Mouse (Mus musculus): ENCODE results near the gene Arntl. TPM values are rescaled to one million over a fixed set of nuclear protein-coding genes. Genes with fewer than 3 reads are reported as not detected.
A peak's percentile ranks its signal among the peaks of the same experiment; 100 is the strongest.

Arntl gene
- 10 to 100 TPM; 10.6 to 12.1 TPM for total RNA-seq (2021)
- long read RNA-seq, experiment 1, partial matches to known transcripts, result 1 of 7 reads
- long read RNA-seq, experiment 1, other reads (novel, unspliced or antisense), result 3 of 7 reads
- long read RNA-seq, experiment 2, partial matches to known transcripts, result 2 of 11 reads
- long read RNA-seq, experiment 2, other reads (novel, unspliced or antisense), result 5 of 11 reads

DNA sequence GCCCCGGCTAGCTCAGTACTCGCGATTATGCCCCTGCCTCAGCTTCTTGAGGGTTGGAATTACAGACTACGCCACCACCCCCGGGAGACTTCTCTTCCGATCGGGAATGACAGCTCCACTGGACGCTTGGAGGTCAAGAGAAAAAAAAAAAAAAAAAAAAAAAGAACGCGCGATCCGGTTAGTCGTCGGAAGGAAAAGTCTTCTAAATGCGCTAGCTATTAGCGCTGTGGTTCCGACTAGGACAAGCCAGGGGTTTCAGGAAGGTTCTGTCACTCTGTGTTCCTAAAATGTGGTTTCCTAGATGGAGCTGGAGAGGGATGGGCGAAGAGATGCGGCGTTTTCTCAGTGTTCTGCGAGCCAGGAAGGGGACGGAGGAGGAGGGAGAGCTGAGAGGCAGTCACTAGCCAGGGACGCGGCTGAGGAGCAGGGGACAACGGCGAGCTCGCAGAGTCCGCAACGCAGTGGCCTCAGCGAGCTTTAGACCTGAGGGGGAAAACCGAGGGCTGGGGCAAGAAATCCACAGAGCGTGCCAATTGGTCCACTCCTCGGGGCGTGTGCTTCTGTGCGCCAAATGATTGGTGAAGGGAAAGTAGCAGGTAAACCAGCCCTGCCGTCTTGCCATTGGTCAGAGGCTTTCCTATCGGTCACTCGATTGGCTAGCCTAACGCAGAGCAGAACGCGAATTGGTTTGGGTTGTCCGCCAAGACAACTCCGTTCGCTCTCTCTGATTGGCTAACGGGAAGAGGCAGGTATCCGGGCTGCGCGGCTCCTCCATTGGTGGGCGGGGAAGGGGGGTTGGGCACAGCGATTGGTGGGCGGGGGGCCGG is at the start of gene Arntl:
Gene Arntl, plus strand, starts transcription at position 822 of the 827 bp plus-strand sequence.
- intact Hi-C loops (cut with DNase I), result loop anchor here (1.0 to 5.0 kb wide), 2 partner anchors 9 to 35 kb away; no protein-coding TSS in a partner anchor

DNA sequence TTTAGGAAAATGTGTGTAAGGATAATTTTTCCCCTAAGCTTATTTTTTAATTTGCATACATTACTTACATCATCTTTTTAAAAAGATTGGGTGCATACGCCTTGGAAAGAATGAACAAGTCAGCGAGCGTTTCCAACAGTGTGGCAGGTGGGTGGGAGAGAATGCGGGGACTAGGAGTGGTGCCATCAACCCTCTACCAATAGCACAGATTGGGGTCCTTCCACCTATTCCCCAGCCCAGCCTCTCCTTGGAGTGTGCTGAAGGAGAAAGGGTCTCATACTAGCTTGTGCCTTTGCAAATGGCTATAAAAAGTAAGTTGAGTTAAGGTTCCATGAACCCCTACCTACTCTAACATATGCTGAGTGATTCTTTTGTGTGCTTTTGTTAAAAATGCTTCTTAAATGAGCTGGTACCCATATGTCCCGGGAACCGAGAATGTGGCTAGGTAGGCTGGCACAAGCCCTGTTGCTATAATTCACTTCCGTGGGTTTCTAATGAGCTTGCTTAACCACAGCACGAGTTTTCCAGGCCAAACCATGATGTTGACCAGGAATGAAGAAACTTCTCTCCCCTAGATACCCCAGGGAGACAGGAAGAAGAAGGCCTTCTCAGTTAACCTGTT is 46.1 kb upstream of the Arntl start:
- DNase-seq, result no peak
- intact Hi-C loops (cut with DNase I), result no loop called here

More for the DNA sequence above, at the start of gene Arntl:
- peak; percentile 86 to 94 for DNase-seq

DNA sequence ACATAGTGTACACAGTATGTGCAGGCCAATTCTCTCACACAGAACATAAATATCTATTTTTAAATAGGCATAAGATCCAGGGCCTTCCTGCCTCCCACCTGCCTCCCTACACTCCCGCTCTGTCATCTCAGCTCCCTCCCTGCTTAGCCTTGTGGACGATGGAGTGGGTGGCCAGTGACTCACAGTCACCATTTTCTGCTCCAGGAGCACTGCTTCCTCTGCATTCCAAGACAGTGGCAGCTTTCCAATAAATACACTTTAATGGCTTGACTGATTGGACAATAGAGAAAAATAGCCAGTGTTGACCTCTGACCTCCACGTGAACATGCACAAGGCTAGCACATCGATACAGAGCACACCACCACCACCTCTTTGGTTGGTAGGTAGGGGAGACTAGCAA is 42.5 kb upstream of the Arntl start:
- intact Hi-C loops (cut with DNase I), result no loop called here
- no peak for DNase-seq

DNA sequence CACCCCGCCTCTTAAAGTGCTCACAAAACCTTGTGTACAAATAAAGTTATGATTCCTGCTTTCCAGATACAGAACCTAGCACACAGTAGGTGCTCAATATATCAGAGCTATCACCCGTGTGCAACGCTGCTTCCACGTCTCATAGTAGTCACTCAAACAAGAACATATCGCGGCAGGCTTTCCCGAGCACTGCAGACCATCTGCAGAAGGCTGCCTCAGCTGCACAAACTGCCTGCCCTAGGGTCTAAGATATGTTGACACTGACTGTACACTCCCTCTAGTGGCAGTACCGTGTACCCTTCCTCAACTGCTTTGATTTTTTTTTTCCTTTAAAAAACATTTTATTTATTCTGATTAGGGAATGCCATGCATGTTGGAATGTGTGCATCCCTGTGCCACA is 40.2 kb upstream of the Arntl start:
- peak in 1 of 2 experiments; percentile 27 for DNase-seq
- intact Hi-C loops (cut with DNase I), result loop anchor here (1.0 kb wide), 1 partner anchor 24 kb away; no protein-coding TSS in a partner anchor

DNA sequence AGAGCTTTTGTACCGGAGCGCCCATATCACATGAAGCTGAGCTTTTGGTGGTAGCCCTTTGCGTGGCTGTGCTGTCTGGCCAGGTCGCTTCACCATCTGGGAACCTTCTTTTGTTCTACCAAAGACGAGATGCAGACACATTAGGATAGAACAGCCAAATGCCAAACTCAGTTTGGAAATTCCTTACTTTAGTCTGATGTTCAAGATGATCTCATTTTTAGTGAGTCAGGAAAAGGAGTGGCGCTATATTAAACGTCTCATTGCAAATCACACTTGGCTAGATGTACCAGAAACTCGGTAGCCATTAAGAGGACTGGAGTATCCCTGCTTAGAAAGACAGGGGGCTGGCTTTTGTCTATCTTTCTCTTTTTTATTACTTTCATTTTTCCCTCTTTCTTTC is 38.7 kb upstream of the Arntl start:
- intact Hi-C loops (cut with DNase I), result no loop called here
- DNase-seq, result no peak

DNA sequence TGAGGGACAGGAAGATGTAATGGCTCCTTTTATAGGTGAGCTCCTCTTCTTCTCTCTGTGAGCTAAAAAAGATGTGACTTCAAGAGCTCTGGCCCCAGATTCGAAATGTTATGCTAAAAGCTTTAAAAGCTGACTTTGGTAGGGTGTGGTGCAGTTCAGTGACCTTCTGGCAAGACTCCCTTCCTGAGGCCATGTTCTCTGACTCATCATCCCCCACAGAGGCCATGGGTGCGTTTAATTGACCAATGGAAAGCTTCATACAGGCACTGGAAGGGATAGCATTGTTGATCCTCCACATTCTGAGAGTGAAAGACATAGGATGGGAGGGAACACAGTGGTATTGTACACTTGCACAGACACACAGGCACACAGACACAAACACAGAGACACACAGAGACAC is 34.8 kb upstream of the Arntl start:
- intact Hi-C loops (cut with DNase I), result no loop called here
- no peak for DNase-seq

DNA sequence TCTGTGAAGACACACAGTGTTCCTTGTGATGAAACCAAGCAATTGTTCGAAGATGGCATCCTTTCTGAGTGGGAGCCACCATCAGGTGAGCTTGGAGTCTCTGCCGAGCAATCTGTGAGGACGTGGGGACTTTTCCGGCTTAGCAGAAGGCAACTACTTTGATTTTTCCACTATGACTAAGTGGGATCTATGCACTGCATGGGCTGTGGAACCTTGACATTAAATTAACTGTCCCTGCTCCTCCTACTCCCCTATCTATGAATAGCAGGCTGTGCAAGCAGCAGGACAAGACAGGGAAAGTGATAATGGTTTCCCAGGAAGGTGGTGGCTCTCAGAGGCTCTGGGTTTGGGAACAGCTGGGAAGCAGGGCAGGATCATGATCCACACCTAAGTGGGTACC is 31.8 kb upstream of the Arntl start:
- no peak for DNase-seq
- intact Hi-C loops (cut with DNase I), result no loop called here

DNA sequence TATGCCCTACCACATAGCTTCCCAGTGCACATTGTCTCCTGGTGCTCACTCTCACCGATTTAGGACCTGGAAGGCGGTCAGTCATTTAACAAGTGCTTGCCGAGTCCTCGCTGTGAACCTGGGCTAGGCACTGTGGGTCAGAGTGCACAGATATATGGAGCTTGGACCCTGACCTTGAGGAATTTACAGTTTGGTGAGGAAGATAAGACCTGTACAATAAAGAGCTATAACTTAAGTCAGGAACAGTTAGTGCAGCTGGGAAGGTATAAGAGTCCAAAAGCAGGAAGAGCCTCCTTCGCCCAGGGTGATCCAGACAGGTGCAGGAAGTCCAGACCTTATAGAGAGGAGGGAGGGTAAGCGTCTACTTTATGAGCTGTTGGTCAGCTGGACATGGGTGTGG is 29.2 kb upstream of the Arntl start:
- DNase-seq, result no peak
- intact Hi-C loops (cut with DNase I), result no loop called here

DNA sequence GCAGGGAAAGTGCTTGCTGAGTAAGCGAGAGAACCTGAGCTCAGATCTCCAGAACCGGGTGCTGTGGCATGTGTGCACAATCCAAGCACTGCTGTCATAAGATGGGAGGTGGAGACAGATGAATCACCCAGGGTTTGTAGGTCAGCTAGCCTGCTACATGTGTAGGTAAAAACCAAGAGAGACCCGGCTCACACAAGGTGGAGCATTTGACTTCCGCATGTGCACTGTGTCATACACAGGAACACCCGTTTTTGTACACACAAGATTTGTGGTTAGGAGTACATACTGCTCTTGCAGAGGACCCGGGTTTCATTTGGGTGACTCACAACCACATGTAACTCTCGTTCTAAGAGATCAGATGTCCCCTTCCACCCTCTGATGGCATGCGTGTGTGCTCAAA is 23.5 kb upstream of the Arntl start:
- intact Hi-C loops (cut with DNase I), result no loop called here

DNA sequence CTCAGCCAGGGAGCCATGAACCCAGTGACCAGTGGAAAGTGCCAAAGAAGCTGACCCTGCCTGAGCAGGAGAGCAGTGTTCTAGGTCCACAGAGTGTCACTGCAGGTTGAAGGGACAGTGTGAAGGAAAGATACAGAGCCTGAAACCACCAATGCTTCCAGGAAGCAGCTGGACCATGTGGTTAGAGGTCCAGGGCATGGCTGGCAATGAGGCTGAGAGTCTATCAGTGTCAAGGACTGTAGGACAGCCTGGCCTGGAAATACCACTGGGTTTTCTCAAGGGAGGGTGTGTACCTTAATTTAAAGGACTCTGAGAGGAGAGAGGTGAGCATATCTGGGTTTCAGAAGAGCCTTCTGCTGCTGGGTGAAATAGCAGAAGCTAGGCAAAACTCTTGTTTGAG is 22.2 kb upstream of the Arntl start:
- DNase-seq, result no peak
- intact Hi-C loops (cut with DNase I), result no loop called here

More for the DNA sequence above, 23.5 kb upstream of the Arntl start:
- DNase-seq, result no peak

DNA sequence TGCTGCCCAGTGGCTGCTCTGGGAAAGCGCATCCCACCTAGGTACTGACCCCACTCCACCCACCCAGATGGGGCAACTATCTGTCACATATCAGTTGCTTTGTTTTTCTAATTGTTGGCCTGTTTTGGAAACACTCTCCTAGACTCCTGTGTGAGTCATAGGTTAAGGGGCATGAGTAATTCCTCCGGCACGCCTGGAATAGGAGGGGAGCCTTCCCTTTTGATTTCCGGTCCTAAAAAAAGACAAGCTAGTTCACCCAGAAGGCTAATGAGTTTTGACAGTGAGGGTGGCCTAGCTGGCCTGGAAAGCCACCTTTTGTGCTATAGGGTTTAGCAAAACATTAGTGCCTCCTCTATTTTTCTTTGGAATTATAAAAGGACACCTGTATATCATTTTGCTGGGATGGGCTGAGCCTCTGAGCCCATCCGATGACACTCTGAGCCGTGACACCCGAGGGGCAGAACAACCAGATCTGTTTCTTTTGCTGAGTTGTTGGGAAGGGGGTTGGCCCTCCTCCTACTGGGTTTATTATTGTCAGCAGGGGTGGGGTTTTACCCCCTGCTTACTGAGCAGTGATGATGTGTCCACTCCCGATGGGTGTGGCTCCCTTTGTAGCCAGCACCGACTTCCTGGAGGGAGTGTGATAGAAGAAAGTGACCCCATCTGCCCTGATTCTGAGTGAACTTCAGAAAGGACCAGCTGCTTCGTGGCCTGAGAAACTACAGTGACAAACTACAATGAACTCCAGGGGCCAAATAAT is 21.0 kb upstream of the Arntl start:
- intact Hi-C loops (cut with DNase I), result no loop called here
- DNase-seq, result no peak

DNA sequence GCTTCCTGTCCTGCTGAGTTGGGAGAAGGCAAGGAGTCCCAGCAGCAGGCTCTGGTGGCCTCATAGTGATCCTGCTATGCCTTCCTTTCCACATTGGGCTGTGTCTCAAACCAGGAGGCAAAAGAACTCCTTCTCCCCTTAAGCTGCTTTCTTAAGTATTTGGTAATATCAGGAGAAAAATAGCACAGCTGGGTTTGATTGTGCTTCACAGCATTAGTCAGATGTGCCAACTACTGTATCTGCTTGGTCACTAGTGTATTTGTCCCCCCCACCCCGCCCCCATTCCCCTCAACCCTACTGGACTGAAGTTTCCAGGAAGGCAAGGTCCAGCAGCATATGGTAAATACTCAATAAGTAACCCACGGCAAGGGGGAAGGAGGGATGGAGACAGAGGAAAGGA is 19.2 kb upstream of the Arntl start:
- intact Hi-C loops (cut with DNase I), result no loop called here
- DNase-seq, result no peak

DNA sequence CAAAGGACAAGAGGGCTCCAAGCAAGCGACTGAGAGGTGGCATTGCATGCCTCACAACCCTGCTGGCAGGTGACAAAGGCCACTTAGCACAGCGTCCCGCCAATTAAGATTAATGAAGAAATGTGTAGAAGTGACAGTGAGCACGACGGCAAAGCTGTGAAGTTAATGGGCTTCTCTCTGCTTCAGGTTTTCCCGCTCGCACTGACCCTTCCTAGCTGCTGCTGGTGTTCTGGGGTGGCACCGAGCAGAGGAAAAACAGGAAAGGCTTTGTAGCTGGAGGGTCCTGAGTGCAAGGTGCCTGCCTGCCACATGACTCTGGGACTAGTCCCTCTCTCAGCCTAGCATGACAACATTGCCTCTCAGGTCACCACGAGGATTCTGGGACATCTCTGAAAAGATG is 18.7 kb upstream of the Arntl start:
- no peak for DNase-seq
- intact Hi-C loops (cut with DNase I), result no loop called here

DNA sequence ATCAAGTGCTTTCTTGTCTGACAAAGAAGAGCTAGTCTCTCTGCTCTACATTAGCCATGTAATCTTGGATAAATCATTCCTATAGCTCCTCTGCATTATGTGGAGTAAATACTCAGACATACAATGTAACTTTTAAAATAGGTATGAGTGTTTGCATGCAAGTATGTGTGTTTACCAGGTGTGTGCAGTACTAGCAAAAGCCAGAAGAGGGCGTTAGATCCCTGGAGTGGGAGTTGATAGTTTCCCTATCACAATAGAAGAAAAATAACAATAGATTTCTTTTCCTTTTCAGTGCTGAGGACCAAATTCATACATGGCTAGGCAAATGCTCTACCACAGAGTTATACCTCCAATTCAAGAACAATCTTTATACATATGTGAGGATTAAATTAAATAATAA is 15.5 kb upstream of the Arntl start:
- no peak for DNase-seq
- intact Hi-C loops (cut with DNase I), result no loop called here

DNA sequence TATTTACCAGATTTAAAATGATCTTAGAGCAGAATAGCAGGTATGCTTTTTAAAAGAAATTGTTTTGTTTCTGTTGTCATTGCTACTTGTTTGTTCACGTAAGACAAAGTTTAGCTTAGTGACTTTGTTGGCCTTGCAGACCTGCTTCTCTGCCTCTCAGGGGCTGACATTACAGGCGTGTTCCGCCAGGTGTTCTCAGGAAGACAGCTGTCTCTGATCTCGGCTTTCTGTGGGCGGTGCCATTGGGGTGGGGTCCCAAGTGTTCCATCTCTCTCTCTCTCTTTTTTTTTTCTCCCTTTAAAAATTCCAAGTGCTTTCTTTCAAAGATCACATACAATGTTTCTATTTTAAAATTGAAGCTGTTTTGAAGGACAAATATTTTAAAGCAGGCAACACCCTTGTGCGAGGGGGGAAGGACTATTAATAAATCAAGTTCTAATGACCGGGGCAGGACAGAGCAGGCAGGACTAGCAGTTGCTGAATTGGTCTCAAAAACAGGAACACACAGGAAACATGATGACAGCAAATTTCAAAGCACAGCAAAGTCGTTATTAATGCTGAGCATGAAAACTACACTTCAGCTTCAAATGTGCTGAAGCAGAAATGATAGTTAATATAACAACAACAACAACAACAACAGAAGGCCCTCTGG is 14.4 kb upstream of the Arntl start:
- intact Hi-C loops (cut with DNase I), result no loop called here
- DNase-seq, result no peak

DNA sequence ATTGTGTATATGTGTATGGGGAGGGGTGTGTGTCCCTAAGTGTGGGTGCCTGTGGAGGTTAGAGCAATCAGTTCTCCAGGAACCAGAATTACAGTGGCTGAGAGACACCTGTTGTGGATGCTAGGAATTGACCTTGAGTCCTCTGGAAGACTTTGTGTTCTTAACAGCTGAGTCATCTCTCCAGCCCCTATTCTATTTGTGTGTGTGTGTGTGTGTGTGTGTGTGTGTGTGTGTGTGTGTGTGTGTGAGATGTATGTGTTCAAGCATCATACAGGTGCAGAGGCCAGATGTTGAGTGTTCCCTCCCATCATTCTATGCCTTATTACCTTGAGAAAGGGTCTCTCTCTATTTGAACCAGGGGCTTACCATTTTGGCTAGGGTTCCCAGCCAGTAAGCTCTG is 13.4 kb upstream of the Arntl start:
- DNase-seq, result no peak
- intact Hi-C loops (cut with DNase I), result no loop called here

DNA sequence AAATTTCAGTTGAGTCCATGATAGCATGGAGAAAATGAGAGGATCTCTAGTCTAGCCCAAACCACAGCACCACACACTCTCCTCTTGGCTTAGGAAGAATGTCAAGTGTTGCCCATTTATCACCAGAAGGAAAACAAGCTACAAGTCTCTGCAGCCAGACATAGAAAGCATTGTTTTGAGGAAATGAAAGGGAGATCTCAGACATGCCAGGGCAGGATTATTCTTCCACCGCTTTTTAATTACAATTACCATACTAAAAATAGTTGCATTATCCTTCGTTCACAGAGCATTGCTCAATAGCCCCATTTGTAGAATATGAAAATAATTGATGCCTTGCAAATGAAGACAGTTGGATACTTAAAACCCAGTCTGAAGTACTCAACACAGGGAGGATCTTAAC is 12.0 kb upstream of the Arntl start:
- no peak for DNase-seq
- intact Hi-C loops (cut with DNase I), result no loop called here

DNA sequence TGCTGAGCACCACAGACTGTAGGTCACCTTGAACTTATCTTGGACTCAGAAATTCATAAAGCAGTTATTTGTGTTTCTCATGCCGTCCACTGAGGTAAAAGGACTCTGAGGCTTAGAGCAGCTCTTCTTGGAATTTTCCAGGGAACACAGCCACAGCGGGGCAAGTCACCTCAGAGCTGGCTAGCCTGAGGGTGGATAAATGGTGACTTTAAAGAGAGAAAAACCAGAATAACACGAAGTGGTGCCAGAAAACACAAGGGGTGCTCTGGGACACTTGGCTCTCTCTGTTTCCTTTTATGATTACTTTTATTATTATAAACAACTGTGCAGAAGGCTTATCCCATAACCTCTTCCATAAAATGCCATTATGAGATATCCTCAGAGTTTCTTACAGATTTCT is 11.1 kb upstream of the Arntl start:
- intact Hi-C loops (cut with DNase I), result no loop called here
- no peak for DNase-seq

DNA sequence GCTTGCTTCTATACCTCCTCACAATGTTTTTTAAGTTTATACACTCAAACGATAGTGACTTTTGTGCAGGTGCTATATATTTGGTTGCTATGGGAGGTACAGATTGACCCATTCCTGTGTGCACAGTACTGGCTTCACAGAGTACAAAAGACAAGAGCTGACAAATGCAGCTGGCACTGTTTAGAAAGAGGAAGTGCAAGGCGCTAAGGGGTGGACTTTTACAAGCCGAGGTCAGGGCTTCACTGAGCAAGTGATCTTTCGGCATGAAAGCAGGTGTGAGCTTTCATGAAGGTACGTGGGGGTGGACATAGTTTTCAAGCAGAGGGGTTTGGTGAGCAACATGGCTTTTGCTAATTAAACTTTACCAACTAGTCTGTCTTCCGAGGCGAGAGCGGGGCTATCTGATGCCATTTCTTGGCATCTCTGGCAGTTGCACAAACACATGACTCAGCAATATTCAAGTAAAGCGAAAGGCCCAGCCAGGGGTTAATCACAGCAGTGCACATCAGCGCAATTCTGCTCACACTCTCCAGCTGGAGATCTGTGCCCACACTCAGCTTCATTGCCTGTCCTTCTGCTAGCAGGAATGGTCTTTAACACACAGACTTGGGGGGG is 10.0 kb upstream of the Arntl start:
- no peak for DNase-seq
- intact Hi-C loops (cut with DNase I), result no loop called here

DNA sequence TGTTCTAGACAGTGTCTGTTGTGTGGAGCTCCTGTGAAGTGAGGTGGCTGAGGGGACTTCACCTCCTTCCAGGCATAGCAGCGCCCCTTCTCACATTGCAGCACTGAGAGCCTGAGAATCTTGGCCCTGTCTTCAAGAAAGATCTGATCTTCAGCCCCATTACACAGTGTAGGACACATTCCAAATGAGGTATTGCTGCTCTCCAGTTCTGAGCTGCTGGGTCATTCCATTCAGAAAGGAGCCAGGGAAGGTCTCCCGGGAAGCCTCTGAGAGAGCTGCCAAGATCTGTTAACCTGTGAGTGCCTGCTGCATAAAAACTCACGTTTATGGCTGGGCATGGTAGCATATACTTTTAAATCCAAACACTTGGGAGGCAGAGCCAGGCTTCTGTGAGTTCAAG is 5.7 kb upstream of the Arntl start:
- intact Hi-C loops (cut with DNase I), result loop anchor here (5.0 kb wide), 2 partner anchors 51 to 66 kb away; no protein-coding TSS in a partner anchor
- DNase-seq, result peak; percentile 30 to 41

Measured in gastrocnemius, postnatal 36 days (tissue).